Mouse (Mus musculus): ENCODE data around the gene Zcwpw1. TPM values are rescaled to one million over a fixed set of nuclear protein-coding genes. Genes with fewer than 3 reads are reported as not detected.
"Not testable (repeated sequence)": the region's sequence is repeated elsewhere in the genome, so short reads cannot be mapped to it uniquely, and the experiment has no call there.

The Zcwpw1 gene
- 14.1 and 15.3 TPM in 2 replicates for polyA plus RNA-seq (2012; rRNA removed)

GRCm38 (mm10) chr5:137787151-137787928 lies at the start of gene Zcwpw1, which contains the start of gene Mepce:
Zcwpw1 (plus strand) TSS chr5:137787798.
Mepce (minus strand) TSS chr5:137787655.
- DNase-seq (ENCODE audit: extremely low spot score in 1 of 2, low spot score in 1 of 2): peak; percentile 90 to 98

DNA sequence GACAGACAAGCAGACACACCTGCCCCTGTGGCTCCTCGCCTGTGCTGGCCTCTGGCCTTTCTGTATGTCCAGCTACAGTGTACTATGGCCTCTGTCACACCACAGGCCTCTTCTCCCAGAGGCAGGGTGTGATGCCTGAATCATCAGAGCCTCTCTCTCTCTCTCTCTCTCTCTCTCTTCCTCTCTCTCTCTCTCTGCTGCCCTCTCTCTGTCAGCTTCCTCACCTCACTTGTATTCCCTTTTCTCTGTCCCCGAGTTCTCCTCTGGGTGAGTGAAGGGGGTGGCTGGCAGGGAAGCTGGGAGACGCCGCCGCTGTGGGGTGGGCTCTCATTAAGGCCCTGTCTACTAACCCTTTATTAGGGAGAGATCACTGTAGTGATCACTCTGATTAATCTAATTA lies 49.1 kb upstream of the Zcwpw1 start:
- no peak for DNase-seq (ENCODE audit: extremely low spot score in 1 of 2, low spot score in 1 of 2)

DNA sequence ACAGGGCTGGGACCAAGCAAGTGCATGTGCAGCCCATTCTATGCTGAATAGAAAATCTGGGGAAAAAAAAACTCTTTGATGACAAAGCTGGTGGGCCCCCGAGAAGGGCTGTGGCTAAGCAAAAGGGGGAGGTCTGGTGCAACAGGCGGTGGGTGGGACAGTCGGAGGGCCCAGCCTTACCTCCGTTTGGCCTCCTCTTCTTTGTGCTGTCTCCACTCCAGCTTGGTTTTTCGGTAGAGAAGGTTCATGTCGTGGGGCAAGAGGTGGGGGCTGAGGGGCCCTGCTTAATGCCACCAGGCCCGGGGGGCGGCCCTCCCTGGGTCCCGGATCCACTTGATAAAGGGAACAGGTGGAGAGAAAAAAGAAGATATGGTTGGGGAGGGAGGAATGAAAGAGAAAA lies 48.1 kb upstream of the Zcwpw1 start:
- no peak for DNase-seq (ENCODE audit: extremely low spot score in 1 of 2, low spot score in 1 of 2)

- no peak for DNase-seq (ENCODE audit: extremely low spot score in 1 of 2, low spot score in 1 of 2)
Measured at GRCm38 (mm10) chr5:137740506-137740905, 47.1 kb upstream of the Zcwpw1 start.

- peak in 1 of 2 experiments; percentile 86 for DNase-seq (ENCODE audit: extremely low spot score in 1 of 2, low spot score in 1 of 2)
Measured at GRCm38 (mm10) chr5:137741023-137741931, 46.3 kb upstream of the Zcwpw1 start, which contains the start of gene Nyap1. Nyap1 (minus strand) TSS chr5:137741607.

DNA sequence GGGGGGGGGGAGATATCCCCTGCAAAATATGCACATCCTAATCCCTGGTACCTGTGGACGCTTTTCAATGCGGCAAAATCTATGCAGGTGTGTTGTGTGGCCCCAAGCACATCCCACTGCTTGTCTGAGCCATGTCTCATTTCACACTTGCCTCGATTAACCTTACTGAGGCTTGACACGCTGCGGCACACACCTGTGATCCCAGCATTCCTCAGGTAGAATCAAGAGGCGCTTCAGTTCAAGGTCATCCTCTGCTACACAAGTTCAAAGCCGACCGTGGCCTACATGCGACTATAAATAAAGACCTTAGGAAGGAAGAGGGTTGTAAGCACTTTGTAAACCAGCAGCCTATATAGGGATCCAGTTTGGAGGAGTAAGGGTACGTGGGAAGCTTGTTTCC lies 45.5 kb upstream of the Zcwpw1 start:
- no peak for DNase-seq (ENCODE audit: extremely low spot score in 1 of 2, low spot score in 1 of 2)

DNA sequence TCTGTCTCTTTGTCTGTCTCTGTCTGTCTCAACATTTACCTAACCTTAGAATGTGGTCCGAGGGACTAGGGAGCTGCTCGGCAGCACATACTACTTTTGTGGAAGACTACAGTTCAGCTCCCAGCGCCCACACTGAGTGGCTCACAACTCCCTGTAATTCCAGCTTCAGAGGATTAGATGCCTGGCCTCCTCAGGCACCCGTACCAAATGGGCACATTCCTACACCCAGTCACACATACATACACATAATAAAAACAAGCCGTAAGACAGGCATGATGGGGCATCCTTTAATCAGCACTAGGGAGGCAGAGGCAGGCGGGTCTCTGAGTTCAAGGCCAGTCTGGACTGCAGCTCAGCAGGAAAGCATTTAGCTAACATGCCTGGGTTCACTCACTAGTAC lies 44.8 kb upstream of the Zcwpw1 start:
- no peak for DNase-seq (ENCODE audit: extremely low spot score in 1 of 2, low spot score in 1 of 2)

DNA sequence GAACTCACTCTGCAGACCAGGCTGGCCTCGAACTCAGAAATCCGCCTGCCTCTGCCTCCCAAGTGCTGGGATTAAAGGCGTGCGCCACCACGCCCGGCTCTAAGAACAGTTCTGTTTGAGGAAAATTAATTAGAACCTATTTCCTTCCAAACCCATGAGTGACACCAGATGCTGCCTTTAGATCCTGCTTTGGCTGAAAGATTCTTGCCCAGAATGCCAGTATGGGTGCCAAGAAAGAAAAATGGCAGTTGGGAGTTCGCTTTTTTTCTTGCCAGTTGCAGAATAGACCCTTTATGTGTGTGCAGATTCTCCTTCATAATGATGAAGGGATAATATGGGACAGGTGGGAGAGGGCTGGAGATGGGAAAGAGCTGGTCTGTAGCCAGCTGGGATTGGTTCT lies 43.4 kb upstream of the Zcwpw1 start:
- DNase-seq (ENCODE audit: extremely low spot score in 1 of 2, low spot score in 1 of 2): no peak

- DNase-seq (ENCODE audit: extremely low spot score in 1 of 2, low spot score in 1 of 2): peak; percentile 86 to 87
Measured at GRCm38 (mm10) chr5:137745214-137746171, 42.1 kb upstream of the Zcwpw1 start, which contains the start of gene Tsc22d4. Tsc22d4 (plus strand) TSS chr5:137745730.

GRCm38 (mm10) chr5:137746282-137746850 lies 41.2 kb upstream of the Zcwpw1 start:
- no peak for DNase-seq (ENCODE audit: extremely low spot score in 1 of 2, low spot score in 1 of 2)

DNA sequence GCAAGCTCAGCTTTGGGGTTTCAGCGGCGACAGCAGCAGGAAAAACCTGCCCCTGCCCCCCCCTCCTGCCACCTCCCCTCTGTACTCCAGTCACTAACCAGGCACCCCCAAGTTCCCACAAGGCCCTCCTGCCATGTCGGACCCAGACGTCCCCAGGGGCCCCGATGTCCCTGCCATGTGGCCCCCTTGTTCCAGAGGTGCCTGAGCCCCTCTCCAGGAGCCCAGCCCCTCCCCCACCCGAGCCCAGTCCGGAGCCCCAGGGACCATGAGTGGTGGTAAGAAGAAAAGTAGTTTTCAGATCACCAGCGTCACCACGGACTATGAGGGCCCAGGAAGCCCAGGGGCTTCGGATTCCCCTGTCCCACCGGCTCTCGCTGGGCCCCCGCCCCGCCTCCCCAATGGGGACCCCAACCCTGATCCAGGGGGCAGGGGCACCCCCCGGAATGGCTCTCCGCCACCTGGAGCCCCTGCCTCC lies 40.7 kb upstream of the Zcwpw1 start:
- DNase-seq (ENCODE audit: extremely low spot score in 1 of 2, low spot score in 1 of 2): no peak

DNA sequence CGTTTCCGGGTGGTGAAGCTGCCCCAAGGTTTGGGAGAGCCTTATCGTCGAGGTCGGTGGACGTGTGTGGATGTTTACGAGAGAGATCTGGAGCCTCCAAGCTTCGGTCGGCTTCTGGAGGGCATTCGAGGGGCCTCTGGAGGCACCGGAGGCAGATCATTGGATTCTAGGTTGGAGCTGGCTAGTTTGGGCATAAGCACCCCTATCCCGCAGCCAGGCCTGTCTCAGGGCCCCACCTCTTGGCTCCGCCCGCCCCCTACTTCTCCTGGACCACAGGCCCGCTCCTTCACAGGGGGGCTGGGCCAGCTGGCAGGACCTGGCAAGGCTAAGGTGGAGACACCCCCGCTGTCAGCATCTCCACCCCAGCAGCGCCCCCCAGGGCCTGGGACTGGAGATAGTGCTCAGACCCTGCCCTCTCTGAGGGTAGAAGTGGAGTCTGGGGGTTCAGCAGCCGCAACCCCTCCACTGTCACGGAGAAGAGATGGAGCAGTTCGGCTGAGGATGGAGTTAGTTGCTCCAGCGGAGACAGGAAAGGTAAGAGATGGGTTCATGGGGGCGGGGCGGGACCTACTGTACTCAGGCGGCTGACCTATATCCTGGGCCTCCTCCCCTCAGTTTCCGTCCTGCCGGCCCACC lies 40.2 kb upstream of the Zcwpw1 start:
- DNase-seq (ENCODE audit: extremely low spot score in 1 of 2, low spot score in 1 of 2): no peak

GRCm38 (mm10) chr5:137748130-137748770 lies 39.3 kb upstream of the Zcwpw1 start:
- no peak for DNase-seq (ENCODE audit: extremely low spot score in 1 of 2, low spot score in 1 of 2)

DNA sequence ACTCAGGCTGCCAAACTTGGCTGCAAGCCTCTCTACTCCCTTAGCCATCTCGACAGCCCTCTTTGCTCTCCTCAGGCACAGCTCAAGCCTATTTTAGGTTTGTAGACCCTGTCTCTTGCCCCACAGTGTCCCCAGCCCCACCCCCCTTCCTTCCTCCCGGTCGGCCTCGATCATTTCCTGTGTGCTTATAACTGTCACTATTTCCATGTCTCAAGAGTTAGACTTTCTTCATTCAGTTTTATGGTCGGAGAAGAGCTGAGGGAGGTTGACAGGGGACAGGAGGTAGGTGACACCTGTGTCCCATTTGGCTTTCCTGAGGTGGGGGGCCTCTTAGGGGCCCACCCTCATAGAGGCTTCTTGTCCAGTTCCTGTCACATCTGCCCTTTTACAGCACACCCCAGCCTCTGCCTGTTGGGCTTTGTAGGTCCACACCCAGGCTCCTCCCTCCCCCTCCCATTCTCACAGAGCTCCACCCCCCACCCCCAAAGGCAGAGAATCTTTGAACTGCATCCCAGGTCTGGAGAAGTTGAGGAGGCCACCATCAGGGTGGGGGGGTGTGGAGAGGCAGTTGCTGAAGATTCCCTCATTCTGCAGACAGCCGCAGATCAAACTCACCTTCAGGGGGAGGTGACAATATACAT lies 38.3 kb upstream of the Zcwpw1 start:
- no peak for DNase-seq (ENCODE audit: extremely low spot score in 1 of 2, low spot score in 1 of 2)

GRCm38 (mm10) chr5:137750212-137750611 lies 37.4 kb upstream of the Zcwpw1 start:
- DNase-seq (ENCODE audit: extremely low spot score in 1 of 2, low spot score in 1 of 2): not testable (repeated sequence)

- no peak for DNase-seq (ENCODE audit: extremely low spot score in 1 of 2, low spot score in 1 of 2)
Measured at GRCm38 (mm10) chr5:137751221-137751887, 36.2 kb upstream of the Zcwpw1 start.

DNA sequence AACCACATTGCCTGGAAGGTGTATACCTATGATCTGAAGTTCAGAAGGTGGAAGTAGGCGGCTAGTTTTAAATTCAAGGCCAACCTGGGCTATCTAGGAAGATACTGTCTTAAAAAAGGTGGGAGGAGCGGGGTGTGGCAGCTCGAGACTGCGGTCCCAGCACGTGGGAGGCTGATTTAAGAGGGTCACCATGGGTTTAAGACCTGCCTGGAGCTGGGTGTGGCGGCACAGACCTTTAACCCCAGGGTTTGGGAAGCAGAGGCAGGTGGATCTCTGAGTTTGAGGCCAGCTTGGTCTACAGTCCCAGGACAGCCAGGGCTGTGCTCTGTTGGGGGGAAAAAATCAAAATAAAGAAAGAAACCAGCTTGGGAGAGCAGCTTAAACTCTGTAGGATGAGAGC lies 35.6 kb upstream of the Zcwpw1 start:
- no peak for DNase-seq (ENCODE audit: extremely low spot score in 1 of 2, low spot score in 1 of 2)

Data from frontal cortex, adult 2 months (tissue).